Mouse (Mus musculus) heart, embryonic 14.5 days (tissue): ENCODE measurements around the gene Spata25. TPM values are rescaled to one million over a fixed set of nuclear protein-coding genes. Genes with fewer than 3 reads are reported as not detected.

Experiments used
- ATAC-seq: fragments of 200-750 bp; cut with Nextera tagmentation; 2 replicates; pipeline ENCODE4 v1.8.0; 2017; ENCODE audit warnings: low read depth, moderate TSS enrichment; ENCODE audit not compliant: insufficient number of reproducible peaks, insufficient read depth, low FRiP score
- H3K27ac ChIP-seq, 2 experiments: fragments of 200-500 bp in 1 of 2; fragments of 300-500 bp in 1 of 2; sonication (generic) in 1 of 2; replicated peaks in 1 of 2; 2 replicates each; pipeline ENCODE4 v1.5.1; 2012 to 2014; ENCODE audit warnings: low read depth in 2 of 2, low read length in 2 of 2, control low read depth in 1 of 2, mild to moderate bottlenecking in 1 of 2, mixed read lengths in 1 of 2; ENCODE audit not compliant: control insufficient read depth in 1 of 2, insufficient read depth in 1 of 2
- H3K27me3 ChIP-seq: fragments of 300-500 bp; sonication (generic); 2 replicates; pipeline ENCODE4 v1.6.1; 2014; ENCODE audit warnings: mild to moderate bottlenecking, low read length, control low read depth; ENCODE audit not compliant: control insufficient read depth, insufficient read depth
- H3K36me3 ChIP-seq: fragments of 300-500 bp; sonication (generic); 2 replicates; pipeline ENCODE4 v1.6.1; 2014; ENCODE audit warnings: mild to moderate bottlenecking, control low read depth, low read length, mixed read lengths; ENCODE audit not compliant: control insufficient read depth, insufficient read depth
- H3K4me1 ChIP-seq, 2 experiments: fragments of 200-500 bp in 1 of 2; fragments of 300-500 bp in 1 of 2; sonication (generic) in 1 of 2; 2 replicates each; pipeline ENCODE4 v1.6.1; 2012 to 2014; ENCODE audit warnings: low read length in 2 of 2, control low read depth in 1 of 2, mixed read lengths in 1 of 2; ENCODE audit not compliant: control insufficient read depth in 2 of 2, insufficient read depth in 2 of 2
- H3K4me2 ChIP-seq: fragments of 300-500 bp; sonication (generic); 2 replicates; pipeline ENCODE4 v1.6.1; 2014; ENCODE audit warnings: mild to moderate bottlenecking, low read length
- H3K4me3 ChIP-seq, 2 experiments: fragments of 200-500 bp in 1 of 2; fragments of 300-500 bp in 1 of 2; sonication (generic) in 1 of 2; 2 replicates each; pipeline ENCODE4 v1.5.1; 2012 to 2014; ENCODE audit warnings: low read length in 2 of 2, mild to moderate bottlenecking in 2 of 2, control low read depth in 1 of 2, low read depth in 1 of 2, moderate library complexity in 1 of 2; ENCODE audit not compliant: control insufficient read depth in 1 of 2, insufficient read depth in 1 of 2
- H3K9ac ChIP-seq: fragments of 300-500 bp; sonication (generic); 2 replicates; pipeline ENCODE4 v1.6.1; 2014; ENCODE audit warnings: mild to moderate bottlenecking, low read length
- H3K9me3 ChIP-seq: fragments of 300-500 bp; sonication (generic); 2 replicates; pipeline ENCODE4 v1.6.1; 2016; ENCODE audit warnings: low read length, control low read depth; ENCODE audit not compliant: control insufficient read depth
- WGBS: fragments of 180-500 bp; shearing (Covaris S2); extraction: QIAGEN DNeasy Blood & Tissue Kit; methylation state at CpG from one replicate; pipeline ENCODE4 v1.1.7; 2014; 5-methylcytosine and 5-hydroxymethylcytosine counted together
- polyA plus RNA-seq: library from polyadenylated mRNA; unstranded; fragments of >200 nt; fragmentation: Nextera tagmentation; extraction: Ambion mirVana; gene quantifications from 2 replicates; pipeline ENCODE4 v1.2.1, GENCODE M21; 2014

The Spata25 gene
- polyA plus RNA-seq, 1 experiment from 2014 or later, result not detected

DNA sequence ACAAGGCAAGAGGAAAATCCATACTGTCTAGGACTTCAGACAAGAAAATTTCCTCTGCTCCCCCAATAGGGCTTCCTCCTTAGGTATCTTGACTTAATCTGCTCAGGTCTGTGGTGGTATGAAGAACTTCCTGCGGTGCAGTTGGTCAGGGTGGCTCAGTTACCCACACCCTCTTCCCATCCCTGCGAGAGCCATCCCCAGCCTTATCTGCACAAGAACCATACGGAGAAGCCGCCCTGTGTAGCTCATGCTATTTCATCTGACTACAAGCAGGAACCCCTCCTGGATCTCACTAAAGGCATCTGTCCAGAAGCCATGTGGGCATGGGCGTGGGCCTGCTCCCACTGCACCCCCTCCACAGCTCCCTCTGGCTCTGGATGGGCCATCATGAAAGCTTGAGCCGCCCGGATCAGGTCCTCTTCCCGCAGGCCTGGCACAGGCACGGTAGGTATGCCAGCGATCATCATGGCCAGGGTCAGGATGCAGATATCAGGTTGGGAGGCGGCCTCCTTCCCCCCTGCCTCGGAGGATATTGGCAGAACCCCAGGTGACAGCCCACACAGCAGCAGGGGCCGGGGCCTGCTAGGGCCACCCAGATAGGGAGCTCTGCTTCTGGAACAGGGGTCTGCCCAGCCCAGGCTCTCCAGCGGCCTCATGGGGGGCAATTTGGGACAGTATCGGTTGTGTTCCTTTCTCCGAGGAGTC, 1.0 kb downstream of the Spata25 start:
- H3K27me3 ChIP-seq, result no peaks in the 10 kb centered on the region
- H3K36me3 ChIP-seq, result peaks cover 55% of the 10 kb centered on the region
- no peaks in the 10 kb centered on the region for H3K9me3 ChIP-seq
- H3K9ac ChIP-seq, result no peak overlapping the region
- no peak overlapping the region for H3K27ac ChIP-seq
- no peak overlapping the region for H3K4me2 ChIP-seq
- H3K4me1 ChIP-seq, result peaks cover 3 to 22% of the 10 kb centered on the region in 2 experiments; a peak in 3 of 4 replicates
- H3K4me3 ChIP-seq, result no peak overlapping the region
- ATAC-seq, result no peak
- 80% methylated on average over 16 of the region's 16 CpGs for WGBS

- Histone ChIP-seq H3K4me1 (peaks cover under 1 to 6% of the 10 kb centered on the region in 2 experiments; a peak in 2 of 4 replicates), H3K27ac (no peak overlapping the region), H3K36me3 (peaks cover 66% of the 10 kb centered on the region), H3K4me2 (no peak overlapping the region), H3K9me3 (no peaks in the 10 kb centered on the region), H3K27me3 (no peaks in the 10 kb centered on the region), H3K9ac (no peak overlapping the region), H3K4me3 (no peak overlapping the region)
- ATAC-seq, result no peak
- WGBS, result 91% methylated on average over 17 of the region's 17 CpGs
Observed at GRCm38 (mm10) chr2:164825521-164825920, 2.8 kb downstream of the Spata25 start.

- ATAC-seq, result no peak
- H3K4me1 ChIP-seq, result 0 out of 4 replicates have a peak, but pooled peaks cover 0 to 4% of the 10 kb centered on the region in 2 experiments
- 96% methylated on average over 4 of the region's 4 CpGs for WGBS
- no peaks in the 10 kb centered on the region for H3K9me3 ChIP-seq
- no peak overlapping the region for H3K4me3 ChIP-seq
- H3K27me3 ChIP-seq, result no peaks in the 10 kb centered on the region
- peak overlapping the region; percentile 67; the same call in 1 of the 2 replicates for H3K4me2 ChIP-seq
- no peak overlapping the region for H3K27ac ChIP-seq
- no peak overlapping the region for H3K9ac ChIP-seq
- H3K36me3 ChIP-seq, result peaks cover 61% of the 10 kb centered on the region
Observed at GRCm38 (mm10) chr2:164823969-164824368, 4.4 kb downstream of the Spata25 start.

GRCm38 (mm10) chr2:164823181-164823585, 5.2 kb downstream of the Spata25 start:
- Histone ChIP-seq H3K4me3 (peak overlapping the region; percentile 63 to 65), H3K9ac (peak overlapping the region; percentile 79), H3K27ac (peak overlapping the region; percentile 71 to 75), H3K27me3 (no peaks in the 10 kb centered on the region), H3K36me3 (peaks cover 53% of the 10 kb centered on the region), H3K4me1 (0 out of 4 replicates have a peak, but pooled peaks cover 0 to 4% of the 10 kb centered on the region in 2 experiments), H3K9me3 (no peaks in the 10 kb centered on the region), H3K4me2 (peak overlapping the region; percentile 67)
- WGBS, result 1% methylated on average over 10 of the region's 10 CpGs
- ATAC-seq, result peak; percentile 57

DNA sequence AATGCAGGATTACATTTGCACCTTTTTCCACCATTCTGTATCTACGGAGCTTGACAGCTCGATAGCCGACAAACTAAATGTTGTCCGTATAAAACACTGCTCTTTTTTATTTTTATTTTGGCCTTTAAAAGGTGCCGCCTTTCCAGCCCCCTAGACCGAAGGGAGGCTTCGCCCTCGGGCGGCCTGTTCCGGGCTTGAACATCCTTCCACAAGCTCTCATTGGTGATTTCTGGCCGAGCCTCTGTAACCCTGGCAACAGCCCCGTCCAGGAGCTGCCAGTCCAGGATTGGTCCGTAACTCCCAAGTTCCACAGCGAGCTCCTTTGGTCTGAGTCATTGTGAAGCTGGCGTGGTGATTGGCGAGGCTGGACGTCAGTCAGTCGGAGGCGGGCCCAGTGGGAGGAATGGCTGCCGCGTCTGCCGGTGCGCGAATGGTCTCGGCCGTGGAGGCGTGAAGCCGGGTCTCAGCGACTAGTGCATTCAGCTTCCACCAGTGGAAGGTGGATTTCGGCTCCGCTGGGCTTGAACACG, 5.6 kb downstream of the Spata25 start, which contains the start of gene Zswim1:
Gene Zswim1, plus strand, starts transcription at position 51 of the 530 bp plus-strand sequence.
- H3K9ac ChIP-seq, result peak within 1 kb of the TSS; percentile 79
- H3K27me3 ChIP-seq, result no peaks in the 10 kb centered on the region
- under 1% methylated on average over 32 of the region's 32 CpGs for WGBS
- peaks cover under 1 to 4% of the 10 kb centered on the region in 2 experiments; a peak in 1 of 4 replicates for H3K4me1 ChIP-seq
- H3K4me2 ChIP-seq, result peak within 1 kb of the TSS; percentile 67
- peak; percentile 97 for ATAC-seq
- no peaks in the 10 kb centered on the region for H3K9me3 ChIP-seq
- peak within 1 kb of the TSS; percentile 63 to 65 for H3K4me3 ChIP-seq
- peaks cover 48% of the 10 kb centered on the region for H3K36me3 ChIP-seq
- peak within 1 kb of the TSS; percentile 71 to 75 for H3K27ac ChIP-seq

DNA sequence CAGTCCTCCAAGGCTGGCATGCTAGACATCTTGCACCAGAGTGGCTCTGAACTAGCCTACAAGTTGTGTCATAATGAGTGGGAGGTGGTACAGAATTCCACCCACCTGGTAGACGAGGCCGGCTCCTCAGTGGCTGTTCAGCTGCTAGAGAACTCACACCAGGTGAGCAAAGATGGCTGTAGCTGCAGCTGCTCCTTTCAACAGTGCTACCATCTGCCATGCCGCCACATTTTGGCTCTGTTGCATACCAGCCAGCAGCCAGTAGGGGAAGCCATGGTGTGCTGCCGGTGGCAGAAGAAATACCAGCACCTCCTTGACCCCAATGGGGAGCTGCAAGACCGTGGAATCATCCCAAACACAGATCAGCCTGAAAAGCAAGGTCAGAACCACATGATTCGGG, 7.3 kb downstream of the Spata25 start:
- 80% methylated on average over 6 of the region's 6 CpGs for WGBS
- H3K36me3 ChIP-seq, result peaks cover 32% of the 10 kb centered on the region
- ATAC-seq, result no peak
- peaks cover 5 to 12% of the 10 kb centered on the region in 2 experiments; a peak in 3 of 4 replicates for H3K4me1 ChIP-seq
- H3K4me2 ChIP-seq, result no peak overlapping the region
- no peaks in the 10 kb centered on the region for H3K27me3 ChIP-seq
- no peak overlapping the region for H3K4me3 ChIP-seq
- H3K9ac ChIP-seq, result no peak overlapping the region
- H3K27ac ChIP-seq, result no peak overlapping the region
- H3K9me3 ChIP-seq, result no peaks in the 10 kb centered on the region

GRCm38 (mm10) chr2:164817703-164818102, 10.6 kb downstream of the Spata25 start:
- Histone ChIP-seq H3K36me3 (peaks cover 17% of the 10 kb centered on the region; the same call in 1 of the 2 replicates), H3K27ac (0 out of 4 replicates have a peak overlapping the region, but pooled peaks of 1 of the 2 experiments have one; percentile 21), H3K4me2 (no peak overlapping the region), H3K9ac (no peak overlapping the region), H3K9me3 (no peaks in the 10 kb centered on the region), H3K27me3 (no peaks in the 10 kb centered on the region), H3K4me1 (peaks cover 7 to 14% of the 10 kb centered on the region in 2 experiments), H3K4me3 (no peak overlapping the region)
- 60% methylated on average over 5 of the region's 5 CpGs for WGBS
- ATAC-seq, result no peak
